7 mouse cellular contexts compared by ENCODE assay signal in the genomic region with DNA sequence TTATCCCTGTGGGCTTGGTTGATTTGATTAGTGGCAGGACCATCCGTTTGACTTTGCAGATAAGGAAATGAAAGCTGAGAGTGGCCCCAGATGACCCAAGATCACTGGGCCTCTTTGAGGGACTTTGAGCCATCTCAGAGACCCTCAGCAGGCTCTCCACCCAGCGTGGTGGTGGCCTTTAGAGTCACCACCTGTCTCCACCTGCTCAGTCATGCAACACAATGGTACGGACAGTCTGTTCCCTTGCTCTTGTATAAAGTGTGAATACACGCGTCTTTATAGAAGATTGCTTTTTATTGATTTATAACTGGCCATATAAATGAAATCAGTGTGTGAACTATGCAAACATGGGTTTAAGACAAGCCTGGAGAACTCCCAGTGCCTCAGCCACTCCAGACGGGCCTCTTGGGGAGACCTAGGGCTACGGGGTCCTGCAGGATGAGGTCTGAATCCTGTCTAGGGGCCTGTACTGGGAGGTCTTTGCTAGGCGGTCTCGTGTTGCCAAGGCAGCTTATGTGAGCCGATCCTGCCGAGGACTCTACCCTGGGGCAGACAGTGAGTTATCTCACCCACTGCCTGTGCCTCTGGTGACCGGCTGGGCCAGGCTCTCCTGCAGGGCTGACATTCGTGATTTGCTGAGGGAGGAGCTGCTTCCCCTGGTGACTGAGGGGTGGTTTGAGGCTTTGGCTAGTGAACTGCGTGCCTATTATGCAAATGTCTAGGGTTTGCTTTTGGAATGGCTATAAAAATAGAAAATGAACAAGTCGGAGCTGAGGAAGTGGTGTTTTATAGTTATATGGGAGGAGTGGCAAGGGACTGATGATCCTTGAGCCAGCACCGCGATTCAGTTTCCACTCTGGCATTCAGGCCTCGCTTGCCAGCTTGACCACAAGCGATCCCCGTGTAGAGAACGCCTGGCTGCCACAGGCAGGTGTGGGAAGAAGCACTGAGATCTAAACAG.
DNase-seq lines count a peak whose midpoint lies in the region; ATAC-seq and TF ChIP-seq lines count a peak whose summit lies in the region.

No protein-coding gene starts in this region.

- no peak for DNase-seq in midbrain, embryonic 10.5 days (ENCODE audit: low spot score)
- no peak for DNase-seq in limb, embryonic 14.5 days (ENCODE audit: low spot score)
- no peak for DNase-seq in urinary bladder, adult 18-20 months (ENCODE audit: low spot score in 2 of 2)
- DNase-seq in layer of hippocampus, adult 9-11 months: no peak
- no peak for DNase-seq in frontal cortex, postnatal 14 days (ENCODE audit: low spot score in 2 of 2)

- peak overlapping the region; percentile 56 for H3K27ac ChIP-seq in midbrain, embryonic 10.5 days (replicated peaks)
- H3K27ac ChIP-seq in midbrain, embryonic 15.5 days: no peak overlapping the region
- H3K27ac ChIP-seq in limb, embryonic 14.5 days (replicated peaks; ENCODE audit: low read depth, low read length): no peak overlapping the region; the same call in 1 of the 2 replicates

- H3K4me3 ChIP-seq in midbrain, embryonic 10.5 days: no peak overlapping the region
- no peak overlapping the region for H3K4me3 ChIP-seq in midbrain, embryonic 15.5 days
- H3K4me3 ChIP-seq in limb, embryonic 14.5 days (replicated peaks; ENCODE audit: low read length): no peak overlapping the region

- H3K27me3 ChIP-seq in midbrain, embryonic 10.5 days (ENCODE audit: low read depth, poor library complexity, severe bottlenecking): no peaks in the 10 kb centered on the region
- no peaks in the 10 kb centered on the region for H3K27me3 ChIP-seq in midbrain, embryonic 15.5 days (replicated peaks)
- no peaks in the 10 kb centered on the region for H3K27me3 ChIP-seq in limb, embryonic 14.5 days (ENCODE audit: control insufficient read depth, insufficient read depth, low read length)

- no peaks in the 10 kb centered on the region for H3K9me3 ChIP-seq in midbrain, embryonic 10.5 days (replicated peaks)
- H3K9me3 ChIP-seq in midbrain, embryonic 15.5 days: no peaks in the 10 kb centered on the region
- H3K9me3 ChIP-seq in limb, embryonic 14.5 days (ENCODE audit: control insufficient read depth, low read length): no peaks in the 10 kb centered on the region

- peaks cover 12% of the 10 kb centered on the region; the same call in 1 of the 2 replicates for H3K4me1 ChIP-seq in midbrain, embryonic 10.5 days
- peaks cover 11% of the 10 kb centered on the region for H3K4me1 ChIP-seq in midbrain, embryonic 15.5 days
- peaks cover 25% of the 10 kb centered on the region for H3K4me1 ChIP-seq in limb, embryonic 14.5 days (ENCODE audit: control insufficient read depth, insufficient read depth, low read length)

- WGBS in midbrain, embryonic 10.5 days: 71% methylated on average over 21 of the region's 21 CpGs
- WGBS in midbrain, embryonic 15.5 days: 60% methylated on average over 21 of the region's 21 CpGs
- WGBS in limb, embryonic 14.5 days: 27% methylated on average over 21 of the region's 21 CpGs

- ATAC-seq in midbrain, embryonic 15.5 days (replicated peaks): no peak
- ATAC-seq in granulocyte monocyte progenitor cell, adult 5-6 weeks (replicated peaks; ENCODE audit: poor library complexity, severe bottlenecking): peak; percentile 53
- peak; percentile 23; the same call in 1 of the 2 replicates for ATAC-seq in limb, embryonic 14.5 days (ENCODE audit: low FRiP score, low read depth)

- no peaks in the 10 kb centered on the region for H3K36me3 ChIP-seq in midbrain, embryonic 10.5 days
- H3K36me3 ChIP-seq in midbrain, embryonic 15.5 days (replicated peaks): no peaks in the 10 kb centered on the region
- H3K36me3 ChIP-seq in limb, embryonic 14.5 days (ENCODE audit: control insufficient read depth, insufficient read depth, low read length): no peaks in the 10 kb centered on the region

- TF ChIP-seq POLR2A in limb, embryonic 14.5 days (IDR thresholded peaks at IDR 0.05; ENCODE audit: borderline replicate concordance, extremely low read depth, insufficient read depth, insufficient read length): no peak

- H3K4me2 ChIP-seq in midbrain, embryonic 15.5 days: no peak overlapping the region
- H3K4me2 ChIP-seq in limb, embryonic 14.5 days (replicated peaks; ENCODE audit: low read depth, low read length, severe bottlenecking): no peak overlapping the region

- H3K9ac ChIP-seq in midbrain, embryonic 15.5 days: no peak overlapping the region
- no peak overlapping the region for H3K9ac ChIP-seq in limb, embryonic 14.5 days (ENCODE audit: low read depth, low read length, severe bottlenecking)
